Mouse (Mus musculus) C2C12 (cell line): ENCODE measurements around the gene Slc4a8. TPM values are rescaled to one million over a fixed set of nuclear protein-coding genes. Genes with fewer than 3 reads are reported as not detected.

ENCODE experiments used
- H3K27me3 ChIP-seq: one replicate; pipeline ENCODE4 v1.6.1; 2011; ENCODE audit not compliant: control insufficient read depth, insufficient read depth, insufficient read length
- H3K36me3 ChIP-seq: one replicate; pipeline ENCODE4 v1.6.1; 2011; ENCODE audit not compliant: control insufficient read depth, insufficient read depth
- H3K4me3 ChIP-seq: one replicate; pipeline ENCODE4 v1.5.1; 2011; ENCODE audit warnings: mild to moderate bottlenecking, control low read depth; ENCODE audit not compliant: poor library complexity, insufficient read depth, severe bottlenecking
- H3K79me2 ChIP-seq: one replicate; pipeline ENCODE4 v1.6.1; 2011; ENCODE audit not compliant: control insufficient read depth, insufficient read depth
- H3K79me3 ChIP-seq: one replicate; pipeline ENCODE4 v1.6.1; 2011; ENCODE audit warnings: low read depth, control low read depth
- H3ac ChIP-seq: one replicate; pipeline ENCODE3; 2011; ENCODE audit warnings: low read depth; ENCODE audit not compliant: control insufficient read depth, insufficient read length
- CEBPB ChIP-seq: IDR thresholded peaks from one replicate; pipeline ENCODE4 v1.6.1; 2011; ENCODE audit warnings: low read depth, mild to moderate bottlenecking, control low read depth, moderate library complexity
- CTCF ChIP-seq: IDR thresholded peaks from one replicate; pipeline ENCODE4 v1.5.1; 2011; ENCODE audit not compliant: control insufficient read depth, insufficient read depth, insufficient read length
- FOSL1 ChIP-seq: IDR thresholded peaks from one replicate; pipeline ENCODE4 v1.8.0; 2011; ENCODE audit warnings: mild to moderate bottlenecking, low read length; ENCODE audit not compliant: poor library complexity, insufficient read depth, severe bottlenecking
- MAX ChIP-seq: IDR thresholded peaks from one replicate; pipeline ENCODE4 v1.6.1; 2011; ENCODE audit warnings: mild to moderate bottlenecking, control low read depth
- MYOD1 ChIP-seq: IDR thresholded peaks from one replicate; pipeline ENCODE4 v1.6.1; 2011; ENCODE audit warnings: low read depth; ENCODE audit not compliant: control insufficient read depth, insufficient read length
- MYOG ChIP-seq: IDR thresholded peaks from one replicate; pipeline ENCODE4 v1.6.1; 2011; ENCODE audit not compliant: control insufficient read depth, insufficient read length; ENCODE audit errors: extremely low read depth
- USF1 ChIP-seq: IDR thresholded peaks from one replicate; pipeline ENCODE4 v1.6.1; 2011; ENCODE audit warnings: low read depth, mild to moderate bottlenecking, control low read depth, moderate library complexity
- polyA plus RNA-seq: library from polyadenylated mRNA; unstranded; fragments of >200 nt; fragmentation: generic; extraction: Trizol; gene quantifications from one replicate; pipeline ENCODE4 v1.2.1, GENCODE M21; 2012; ENCODE audit warnings: missing spikeins

The Slc4a8 gene
- polyA plus RNA-seq, 1 experiment, result 11.9 TPM

- Histone ChIP-seq H3K4me3 (peak overlapping the region; percentile 15), H3K36me3 (peaks cover 10% of the 10 kb centered on the region), H3ac (peak overlapping the region; percentile 42), H3K79me2 (no peaks in the 10 kb centered on the region), H3K27me3 (no peaks in the 10 kb centered on the region), H3K79me3 (no peaks in the 10 kb centered on the region)
- TF ChIP-seq FOSL1 (peak; percentile 71), CEBPB (no peak), MAX (peak; percentile 77), USF1 (no peak), CTCF (no peak), MYOG (no peak), MYOD1 (peak; percentile 33)
These were observed 15.8 kb downstream of the Slc4a8 start for GRCm38 (mm10) chr15:100777020-100778016.

DNA sequence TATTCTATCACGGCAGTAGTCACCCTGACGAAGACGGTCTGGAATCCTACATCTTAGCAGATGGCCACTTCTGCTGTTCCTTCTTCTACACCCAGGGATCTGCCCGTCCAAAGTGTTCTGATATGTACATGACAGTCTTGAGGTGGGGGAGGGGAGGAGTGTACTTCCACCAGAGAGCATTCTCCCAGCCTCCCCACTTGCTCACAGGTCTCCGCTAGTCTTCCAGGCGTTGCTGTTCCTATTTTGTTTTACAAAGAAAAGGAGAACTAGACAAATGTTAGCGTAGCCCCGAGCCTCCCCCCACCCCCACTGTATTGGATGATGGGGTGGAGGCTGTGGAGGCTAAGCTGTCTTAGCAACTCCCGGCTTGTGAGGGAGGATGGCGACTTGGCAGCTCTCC, 18.3 kb downstream of the Slc4a8 start:
- no peaks in the 10 kb centered on the region for H3K79me3 ChIP-seq
- H3K4me3 ChIP-seq, result no peak overlapping the region
- peaks cover 13% of the 10 kb centered on the region for H3K36me3 ChIP-seq
- H3K27me3 ChIP-seq, result no peaks in the 10 kb centered on the region
- TF ChIP-seq USF1 (no peak), MYOG (no peak), MYOD1 (no peak), FOSL1 (no peak), CEBPB (no peak), MAX (no peak), CTCF (no peak)
- no peaks in the 10 kb centered on the region for H3K79me2 ChIP-seq
- no peak overlapping the region for H3ac ChIP-seq

GRCm38 (mm10) chr15:100783244-100783987, 21.9 kb downstream of the Slc4a8 start:
- H3K4me3 ChIP-seq, result no peak overlapping the region
- no peak overlapping the region for H3ac ChIP-seq
- no peaks in the 10 kb centered on the region for H3K79me2 ChIP-seq
- TF ChIP-seq USF1, result no peak
- TF ChIP-seq FOSL1, result no peak
- TF ChIP-seq MYOD1, result no peak
- TF ChIP-seq MAX, result no peak
- no peak for TF ChIP-seq CTCF
- TF ChIP-seq MYOG, result no peak
- no peak for TF ChIP-seq CEBPB
- no peaks in the 10 kb centered on the region for H3K27me3 ChIP-seq
- no peaks in the 10 kb centered on the region for H3K79me3 ChIP-seq
- peaks cover 13% of the 10 kb centered on the region for H3K36me3 ChIP-seq

GRCm38 (mm10) chr15:100790219-100790618, 28.7 kb downstream of the Slc4a8 start:
- no peak overlapping the region for H3K4me3 ChIP-seq
- no peaks in the 10 kb centered on the region for H3K36me3 ChIP-seq
- TF ChIP-seq MYOG (no peak), MAX (no peak), USF1 (no peak), FOSL1 (no peak), MYOD1 (no peak), CEBPB (no peak), CTCF (no peak)
- H3K27me3 ChIP-seq, result no peaks in the 10 kb centered on the region
- no peak overlapping the region for H3ac ChIP-seq
- no peaks in the 10 kb centered on the region for H3K79me2 ChIP-seq
- no peaks in the 10 kb centered on the region for H3K79me3 ChIP-seq

GRCm38 (mm10) chr15:100792324-100792723, 30.8 kb downstream of the Slc4a8 start:
- H3K36me3 ChIP-seq, result no peaks in the 10 kb centered on the region
- no peaks in the 10 kb centered on the region for H3K79me2 ChIP-seq
- no peak overlapping the region for H3K4me3 ChIP-seq
- H3K79me3 ChIP-seq, result no peaks in the 10 kb centered on the region
- no peaks in the 10 kb centered on the region for H3K27me3 ChIP-seq
- TF ChIP-seq CEBPB (no peak), MAX (no peak), CTCF (no peak), MYOD1 (no peak), FOSL1 (no peak), MYOG (no peak), USF1 (no peak)
- H3ac ChIP-seq, result no peak overlapping the region
